Mouse (Mus musculus): ENCODE measurements at regions not wholly inside any gene's neighbourhood (a gene's known extent, or its start where the extent isn't known, plus 50 kb on each side); places are given as distances from the start of the nearest gene placed in this dataset.
A peak's percentile ranks its signal among the peaks of the same experiment; 100 is the strongest.
"Not testable (repeated sequence)": the region's sequence is repeated elsewhere in the genome, so short reads cannot be mapped to it uniquely, and the experiment has no call there.

DNA sequence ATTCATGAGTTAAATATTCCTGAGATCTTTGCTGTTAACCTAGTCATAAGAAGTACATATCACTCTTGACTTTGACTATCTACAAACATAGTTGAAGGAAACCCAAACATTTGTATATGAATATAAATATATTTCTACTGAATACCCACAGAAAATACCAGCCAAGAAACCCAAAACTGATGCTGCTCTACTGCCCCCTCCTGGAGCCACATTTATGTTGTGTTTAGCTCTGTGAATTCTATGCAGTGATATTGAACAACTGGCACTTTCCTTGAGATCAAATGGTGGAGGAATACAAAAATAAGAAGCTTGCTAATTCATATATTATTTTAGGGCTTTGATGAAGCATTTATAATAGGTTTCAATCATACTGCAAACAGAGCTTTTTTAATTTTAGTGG, 89.7 kb upstream of the Mageb16 start:
- peak; percentile 22 to 27 for DNase-seq (ENCODE audit: low spot score in 2 of 2)
- intact Hi-C loops (cut with DNase I): no loop called here

DNA sequence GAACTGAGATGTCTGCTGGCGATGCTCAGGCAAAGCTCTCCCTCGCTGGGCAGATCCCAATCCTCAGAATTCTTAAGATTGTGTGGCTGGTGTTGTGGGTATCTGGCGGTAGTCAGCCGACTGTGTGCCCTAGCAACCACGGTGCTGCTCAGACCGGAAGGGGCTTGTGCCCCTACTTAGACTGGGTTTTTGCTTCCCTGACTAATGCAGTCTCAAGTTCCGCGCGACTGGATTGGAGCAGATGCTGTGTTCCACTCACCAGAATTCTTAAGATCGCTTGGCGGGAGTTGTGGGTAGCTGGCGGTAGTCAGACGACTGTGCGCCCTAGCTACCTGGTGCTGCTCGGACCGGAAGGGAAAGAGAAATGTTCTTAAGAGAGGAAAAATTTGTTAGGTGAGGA, 87.4 kb upstream of the Mageb16 start:
- DNase-seq (ENCODE audit: low spot score in 2 of 2); intact Hi-C loops (cut with DNase I): not testable (repeated sequence)

All from left cerebral cortex, postnatal 14 days (tissue).